Mouse (Mus musculus): ENCODE data around the gene Tent4a.

Tent4a gene

DNA sequence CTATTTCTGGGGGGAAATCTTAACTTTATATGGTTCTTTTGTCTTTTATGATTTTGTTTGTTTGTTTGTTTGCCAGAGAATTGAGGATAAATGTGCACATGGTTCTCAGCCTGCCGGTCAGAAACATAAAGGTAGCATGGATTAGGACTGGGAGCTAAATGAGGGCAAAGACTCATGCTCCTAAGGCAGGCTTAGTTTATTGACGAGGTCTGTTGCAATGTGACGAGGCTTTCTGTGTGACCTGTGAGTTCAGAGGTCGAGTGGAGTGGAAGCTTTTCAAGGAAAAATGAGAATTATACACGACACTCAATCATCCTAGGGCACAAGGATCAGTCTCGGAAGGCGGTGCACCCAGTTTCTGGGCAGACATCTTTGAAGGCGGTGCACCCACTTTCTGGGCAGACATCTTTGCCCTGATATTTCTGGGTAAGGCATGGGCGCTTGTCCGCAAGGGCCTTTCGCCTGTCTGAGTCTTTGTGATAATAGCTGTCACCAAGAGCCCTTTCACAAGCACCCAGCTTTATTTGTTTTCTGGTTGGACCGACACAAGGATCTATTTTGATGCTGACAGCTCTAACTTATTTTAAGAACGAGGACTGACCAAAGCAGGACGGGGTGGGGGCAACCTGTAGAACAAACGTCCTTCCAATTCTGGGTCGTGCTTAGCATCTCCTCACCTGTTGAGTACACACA lies 13.2 kb upstream of the Tent4a start:
- DNase-seq (ENCODE audit: low spot score in 2 of 2), result no peak

DNA sequence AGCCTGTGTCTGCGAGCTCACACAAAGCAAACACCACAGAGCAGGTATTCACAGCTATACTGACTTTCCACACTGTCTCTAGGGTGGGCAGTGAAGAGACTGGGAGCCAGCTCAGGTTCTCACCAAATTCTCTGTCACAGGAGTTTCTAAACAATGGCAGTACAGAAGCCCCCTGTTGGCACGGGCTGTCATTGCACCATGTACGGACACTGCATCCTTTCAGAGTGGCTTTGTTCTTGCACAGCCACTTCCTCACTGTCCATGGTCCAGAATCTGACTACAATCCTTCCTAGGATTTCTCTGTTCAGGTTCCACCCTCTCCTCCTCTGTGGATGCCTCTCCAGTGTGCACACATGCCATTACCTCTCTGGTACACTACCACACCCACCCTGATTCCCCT lies 10.6 kb upstream of the Tent4a start:
- no peak for DNase-seq (ENCODE audit: low spot score in 2 of 2)

DNA sequence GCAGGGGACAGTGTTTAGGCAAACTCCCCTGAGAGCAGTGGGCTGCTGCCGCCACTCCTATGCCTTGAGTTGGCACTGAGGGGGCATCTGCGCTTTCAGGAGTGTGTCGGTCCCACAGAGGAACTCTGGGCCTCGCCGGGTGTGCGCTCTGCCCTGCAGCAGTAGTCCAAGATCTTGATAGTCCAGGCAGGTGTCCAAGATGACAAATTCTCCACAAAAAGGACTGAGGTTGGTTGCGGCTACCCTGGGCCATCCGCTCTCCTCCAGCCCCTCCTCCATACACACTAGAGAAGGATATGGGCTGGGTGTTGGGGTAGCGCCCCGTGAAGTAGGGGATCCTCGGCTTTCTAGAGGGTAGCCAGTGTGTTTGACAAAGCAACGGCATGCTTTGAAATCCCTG lies 9.2 kb upstream of the Tent4a start:
- DNase-seq (ENCODE audit: low spot score in 2 of 2), result no peak

DNA sequence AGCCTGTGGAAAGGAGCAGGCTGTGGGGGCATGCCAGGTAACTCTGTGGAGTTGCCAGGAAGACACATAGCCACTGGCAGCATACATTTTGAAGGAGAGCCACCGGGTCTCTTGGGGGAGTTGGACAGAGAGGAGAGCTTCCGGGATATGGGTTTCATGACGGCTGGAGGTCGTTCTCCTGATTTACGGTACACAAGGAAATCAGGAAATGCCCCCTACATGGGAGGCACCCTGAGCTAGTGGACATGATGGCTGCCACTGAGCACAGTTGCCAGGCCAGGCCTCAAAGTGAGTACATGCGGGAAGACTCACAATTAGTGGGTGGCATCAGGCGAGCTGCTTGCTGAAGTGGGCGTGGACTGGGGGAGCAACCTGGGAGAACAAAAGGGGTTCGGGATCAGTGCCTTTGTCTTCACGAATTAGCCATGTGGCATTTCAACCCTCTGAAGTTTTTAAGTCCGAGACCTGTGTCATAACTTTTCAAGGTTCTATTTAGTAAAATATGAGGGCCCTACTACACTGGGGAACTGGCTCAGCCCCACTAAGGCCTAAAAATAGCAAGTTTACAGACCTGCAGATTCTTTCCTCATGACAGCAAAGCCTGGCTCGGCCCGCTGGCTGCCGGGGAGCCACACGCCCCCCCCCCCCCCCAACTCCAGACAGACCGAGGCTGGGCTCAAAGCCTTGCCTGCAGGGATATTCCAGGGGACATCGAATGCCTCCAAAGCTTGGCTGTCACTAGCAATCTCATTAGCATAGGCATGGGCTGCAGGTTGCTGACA lies 8.3 kb upstream of the Tent4a start:
- peak; percentile 58 to 59 for DNase-seq (ENCODE audit: low spot score in 2 of 2)

DNA sequence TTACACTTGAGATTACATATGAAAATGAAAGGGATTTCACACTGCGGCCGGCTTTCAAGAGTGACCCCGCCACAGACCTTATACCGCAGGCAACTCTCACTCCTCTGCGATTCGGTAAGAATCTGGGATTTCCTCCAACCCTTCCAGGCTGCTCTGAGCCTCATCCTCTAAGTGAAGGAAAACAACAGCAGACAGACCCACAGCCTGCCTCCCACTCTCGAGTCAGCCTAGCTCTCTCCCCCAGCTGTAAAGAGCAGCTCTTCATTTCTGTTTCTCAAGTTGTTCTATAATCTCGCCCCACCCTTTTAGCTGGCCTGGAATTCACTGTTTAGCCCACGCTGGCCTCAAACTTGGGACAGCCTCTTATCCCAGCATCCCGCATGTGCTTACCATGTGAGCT lies 7.4 kb upstream of the Tent4a start:
- DNase-seq (ENCODE audit: low spot score in 2 of 2), result no peak

DNA sequence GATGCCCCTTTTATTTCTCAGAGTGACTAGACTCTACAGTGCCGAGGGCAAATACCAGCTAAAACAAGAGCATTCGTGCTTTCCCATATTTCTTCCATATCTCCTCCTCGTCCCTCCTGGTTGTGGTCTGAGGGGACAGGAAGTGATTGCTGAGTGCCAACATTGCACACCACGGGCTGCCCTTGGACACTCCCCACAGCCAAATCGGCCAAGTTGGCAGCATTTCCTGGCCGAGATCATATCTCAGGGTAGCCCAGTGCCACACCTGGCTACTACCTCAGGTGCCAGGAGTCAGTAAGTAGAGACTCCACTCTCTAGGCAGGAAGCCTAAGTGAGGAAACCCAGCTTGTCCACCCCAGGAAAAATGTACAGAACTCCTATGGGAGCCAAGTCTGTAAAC lies 6.8 kb upstream of the Tent4a start:
- DNase-seq (ENCODE audit: low spot score in 2 of 2), result no peak

DNA sequence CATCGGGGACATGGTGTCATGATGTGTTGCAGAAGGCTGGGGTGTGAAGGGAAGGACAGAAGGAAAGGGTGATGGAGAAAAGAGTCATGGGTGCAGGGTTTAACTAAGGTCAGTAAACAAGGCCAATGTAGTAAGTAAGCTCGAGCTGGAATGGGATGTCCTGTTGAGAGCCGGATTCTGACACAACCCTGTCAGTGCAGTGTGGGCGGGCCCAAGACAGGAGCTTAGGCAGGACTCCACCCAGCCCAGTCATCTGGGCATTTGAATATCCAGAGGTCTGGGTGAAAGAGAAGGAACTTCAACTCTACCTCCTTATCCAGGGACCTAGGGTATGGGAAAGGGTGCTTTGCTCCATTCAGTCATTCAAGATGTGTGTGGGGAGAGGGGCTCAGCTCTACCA lies 3.9 kb upstream of the Tent4a start:
- no peak for DNase-seq (ENCODE audit: low spot score in 2 of 2)

DNA sequence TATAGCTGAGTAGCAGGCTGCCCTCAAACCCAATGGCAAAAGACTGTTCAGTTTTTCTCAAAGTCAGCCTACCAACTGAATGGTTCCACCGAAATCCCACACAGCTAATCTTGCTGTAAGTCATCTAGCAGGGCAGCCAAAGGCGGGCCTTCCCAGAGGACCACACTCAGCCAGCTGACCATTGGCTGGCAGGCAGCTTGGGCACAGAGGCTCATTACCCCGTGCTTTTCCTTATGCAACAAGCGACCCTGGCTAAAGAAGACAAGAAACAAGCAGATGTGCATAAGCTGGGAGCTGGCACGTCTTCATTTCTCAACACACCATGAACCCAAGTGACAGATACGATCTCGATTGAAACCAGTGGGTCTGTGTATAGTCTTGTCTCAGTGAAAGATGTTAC lies 2.9 kb upstream of the Tent4a start:
- DNase-seq (ENCODE audit: low spot score in 2 of 2), result no peak

DNA sequence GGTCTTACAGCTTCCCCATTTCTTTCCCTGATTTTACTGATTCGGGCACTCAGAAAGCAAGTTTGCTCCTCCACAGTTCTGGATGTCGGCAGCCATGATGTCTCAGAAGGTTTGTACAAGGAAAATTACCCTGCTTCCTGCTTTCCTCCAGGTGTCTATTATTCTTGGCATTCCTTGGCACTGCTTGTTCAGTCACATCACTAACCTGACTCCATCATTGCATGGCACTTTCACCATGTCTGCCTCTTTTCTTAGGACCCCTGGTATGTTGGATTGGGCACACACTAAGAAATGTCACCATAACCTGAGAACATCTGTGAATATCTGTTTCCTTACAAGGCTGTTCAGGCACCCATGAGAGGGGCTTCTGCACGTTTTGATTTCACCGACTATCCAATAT lies 1.6 kb upstream of the Tent4a start:
- DNase-seq (ENCODE audit: low spot score in 2 of 2), result no peak

DNA sequence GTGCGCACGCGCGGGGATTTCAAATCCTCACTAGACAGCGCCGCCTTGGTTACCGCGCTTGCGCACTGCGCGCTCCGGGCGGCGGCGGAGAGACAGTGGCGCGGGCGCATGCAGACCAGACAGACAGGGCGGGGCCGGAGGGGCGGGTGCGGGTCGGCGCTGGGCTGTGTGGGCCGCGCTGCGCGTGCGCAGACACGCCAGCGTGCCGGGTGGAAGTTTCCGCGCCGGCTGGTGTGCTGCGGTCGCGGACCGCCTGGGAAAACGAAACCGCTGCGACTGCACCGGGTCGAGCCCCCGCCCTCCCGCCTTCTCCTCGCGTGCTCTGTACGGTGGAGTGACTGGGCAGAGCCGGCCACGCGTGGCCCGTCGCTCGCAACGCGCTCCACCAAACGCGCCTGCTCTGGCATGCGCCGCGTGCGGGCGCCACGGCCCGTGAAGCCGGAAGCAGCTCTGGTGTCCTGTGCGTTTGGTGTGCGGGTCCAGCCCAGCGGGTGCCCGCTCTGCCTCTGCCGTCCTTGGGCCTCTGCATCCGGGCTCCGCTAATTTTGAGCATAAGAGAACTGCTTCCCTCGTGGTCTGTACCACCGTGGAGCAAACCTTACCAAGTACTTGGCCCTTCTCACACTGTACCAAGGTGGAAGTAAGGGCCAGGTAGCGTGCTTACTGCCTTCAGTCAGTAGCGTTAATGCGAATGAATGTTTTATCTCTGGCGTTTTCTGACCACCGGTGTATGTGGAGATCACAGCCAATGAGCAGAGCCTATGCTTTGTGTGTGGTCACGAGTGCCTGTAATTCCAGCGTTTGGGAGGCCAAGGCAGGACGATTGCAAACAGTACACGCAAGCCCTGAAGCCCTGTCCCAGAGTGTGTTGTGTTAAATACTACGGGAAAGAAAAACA lies 486 bp upstream of the Tent4a start:
- peak; percentile 97 to 98 for DNase-seq (ENCODE audit: low spot score in 2 of 2)

DNA sequence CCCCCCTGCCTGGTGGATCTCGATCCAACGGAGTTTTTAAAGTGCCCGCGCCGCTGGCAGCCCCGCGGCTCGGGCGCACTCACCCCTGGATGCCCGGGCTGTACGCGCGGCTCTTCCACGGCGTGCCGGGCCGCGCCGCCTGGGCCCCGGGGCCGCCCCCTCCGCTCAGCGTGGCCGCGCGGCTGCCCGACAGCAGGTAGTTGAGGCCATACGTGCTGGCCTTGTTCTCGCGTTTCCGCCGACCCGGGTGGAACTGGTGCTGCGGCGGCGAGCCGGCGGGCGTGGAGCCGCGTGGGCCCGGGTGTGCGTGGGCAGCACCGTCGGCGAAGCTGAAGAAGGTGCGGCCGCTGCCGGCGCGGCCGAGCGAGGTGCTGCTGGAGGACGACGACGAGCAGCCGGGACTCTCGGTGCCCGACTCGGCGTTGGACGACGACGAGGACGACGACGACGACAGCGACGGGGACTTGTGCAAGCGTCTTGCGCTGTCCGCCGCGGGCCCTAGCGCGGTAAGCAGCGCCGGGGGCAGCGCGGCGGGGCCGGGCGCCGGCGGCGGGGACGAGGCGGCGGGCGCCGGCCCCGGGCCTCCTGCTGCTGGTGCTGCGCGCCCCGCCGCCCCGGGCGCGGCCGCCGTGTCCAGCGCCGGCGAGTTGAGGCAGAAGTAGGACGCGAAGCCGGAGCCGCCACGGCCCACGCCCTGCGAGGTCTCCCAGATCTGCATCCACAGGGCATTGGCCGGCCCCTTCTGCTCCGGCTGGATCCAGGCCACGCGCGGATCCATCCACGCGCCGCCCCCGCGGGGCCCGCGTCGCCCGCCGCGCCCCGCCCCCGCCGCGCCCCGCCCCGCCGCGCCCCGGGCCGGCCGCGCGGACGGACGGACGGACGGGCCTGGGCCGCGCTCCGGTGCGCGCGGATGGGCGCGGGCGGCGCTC lies 748 bp downstream of the Tent4a start, which contains the start of gene Nsun2:
Gene Nsun2 (plus strand): TSS at position 342 of the 929 bp plus-strand sequence.
- DNase-seq (ENCODE audit: low spot score in 2 of 2), result peak in 1 of 2 experiments; percentile 59

DNA sequence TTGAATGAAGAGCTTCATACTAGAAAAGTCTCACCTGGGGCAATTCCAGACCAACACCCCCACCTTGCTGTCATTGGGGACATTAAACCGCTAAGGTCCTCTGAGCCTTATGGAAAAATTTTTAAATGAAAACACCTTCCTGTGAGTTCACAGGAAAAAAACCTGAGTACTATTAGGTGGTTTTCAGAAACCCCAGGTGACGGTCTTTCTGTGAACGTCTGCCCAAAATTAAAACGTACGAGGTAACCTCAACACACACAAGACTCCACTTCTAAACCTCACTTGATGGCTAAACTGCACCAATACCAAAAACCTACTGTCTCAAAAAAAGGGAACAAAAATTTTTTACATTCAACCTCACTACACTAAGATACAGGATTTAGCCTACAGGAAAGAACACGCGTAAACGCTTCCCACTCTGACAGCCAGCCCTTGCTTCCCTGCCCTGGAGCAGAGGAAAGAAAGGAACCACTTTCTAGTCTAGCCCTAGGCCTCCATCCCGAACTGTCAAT lies 1.5 kb downstream of the Tent4a start:
- DNase-seq (ENCODE audit: low spot score in 2 of 2), result no peak

DNA sequence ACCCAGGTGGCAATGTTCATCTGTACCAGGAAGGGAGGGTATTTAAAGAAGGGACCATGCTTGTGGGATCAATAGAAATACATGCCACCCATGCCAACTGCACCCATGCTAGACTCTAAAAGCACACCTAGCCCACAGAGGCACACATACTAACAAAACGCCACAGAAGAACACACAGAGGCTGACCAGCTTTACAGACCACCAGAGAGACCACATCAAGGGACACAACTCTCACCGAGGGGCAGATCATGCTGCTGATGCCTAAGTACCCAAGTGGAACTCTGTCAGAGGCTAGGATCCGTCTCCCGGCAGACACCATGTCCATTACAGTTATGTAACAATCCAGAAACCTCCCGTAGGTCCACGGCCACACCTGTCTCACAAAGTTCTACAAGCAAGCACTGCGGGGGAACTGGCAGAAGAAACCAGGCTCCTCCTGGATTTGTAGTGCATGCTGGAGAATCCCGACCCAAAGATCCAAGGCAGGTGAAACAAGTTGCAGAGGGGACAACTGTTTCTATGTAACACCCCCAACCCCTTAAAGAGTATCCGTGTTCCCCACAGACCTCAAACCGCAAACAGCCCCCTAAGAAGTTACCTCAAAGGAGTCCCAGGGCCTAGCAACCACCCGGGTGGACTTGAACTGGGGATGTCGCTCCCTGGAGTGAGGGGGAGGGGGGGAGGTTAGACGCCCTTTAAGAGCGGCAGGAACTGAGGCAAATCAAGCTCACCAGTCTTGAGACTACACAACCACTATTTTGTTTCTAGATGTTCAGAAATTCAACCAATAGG lies 2.1 kb downstream of the Tent4a start:
- DNase-seq (ENCODE audit: low spot score in 2 of 2), result no peak

DNA sequence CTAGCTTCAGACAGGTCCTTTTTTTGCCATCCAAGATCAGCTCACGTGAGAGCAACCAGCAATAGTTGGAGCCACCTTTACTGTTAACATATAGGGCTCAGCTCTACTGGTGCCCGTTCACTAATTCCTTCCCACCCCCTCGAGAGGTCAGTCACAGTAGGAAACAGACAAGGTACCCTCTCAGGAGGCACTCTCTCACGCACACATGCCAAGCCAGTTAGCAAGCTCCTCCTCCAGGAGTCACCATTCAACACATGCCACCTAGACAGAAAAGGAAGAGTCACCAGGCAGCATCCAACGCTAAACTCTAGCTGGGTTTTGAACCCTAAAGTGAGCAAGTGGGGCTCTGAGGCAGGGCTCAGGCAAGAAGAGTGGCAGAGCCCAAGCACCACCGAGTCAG lies 3.0 kb downstream of the Tent4a start:
- DNase-seq (ENCODE audit: low spot score in 2 of 2), result no peak

DNA sequence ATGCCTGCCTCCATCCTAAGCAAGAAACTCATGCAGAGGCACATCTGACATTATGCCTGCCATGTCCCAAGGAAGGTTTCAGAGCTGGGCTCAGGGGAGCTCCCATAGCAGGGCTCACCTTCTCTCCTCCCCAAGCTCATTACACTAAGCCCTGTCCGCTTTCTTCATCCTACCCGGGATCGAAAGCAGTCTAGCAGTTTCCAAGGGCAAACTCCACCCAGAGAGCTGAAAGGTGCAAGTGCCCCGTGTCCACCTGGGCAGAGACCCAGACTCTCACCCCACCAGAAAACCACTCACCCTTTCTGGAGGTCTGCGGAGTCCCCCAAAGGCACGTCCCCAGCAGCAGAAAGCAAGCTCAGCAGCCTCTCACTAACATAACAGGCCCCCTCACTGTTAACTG lies 3.5 kb downstream of the Tent4a start:
- DNase-seq (ENCODE audit: low spot score in 2 of 2), result no peak

DNA sequence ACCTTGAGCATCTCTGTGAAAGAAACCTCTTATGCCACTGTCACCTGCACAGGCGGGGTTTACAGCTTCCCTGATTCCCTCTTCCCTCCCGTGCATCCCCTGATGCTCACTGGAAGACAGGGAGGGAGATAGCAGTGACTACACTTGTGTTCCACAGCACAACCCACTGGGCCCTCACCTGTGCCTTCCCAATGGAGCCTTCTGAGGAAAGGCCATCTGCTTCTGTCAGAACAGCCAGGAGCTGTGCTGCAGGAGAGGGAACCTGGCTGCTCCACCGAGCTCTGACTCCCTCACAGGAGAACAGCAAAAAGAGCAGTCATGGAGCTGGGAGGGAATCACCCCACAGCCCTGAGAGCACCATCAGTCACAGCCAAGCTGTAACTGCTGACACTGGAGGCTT lies 4.3 kb downstream of the Tent4a start:
- no peak for DNase-seq (ENCODE audit: low spot score in 2 of 2)

DNA sequence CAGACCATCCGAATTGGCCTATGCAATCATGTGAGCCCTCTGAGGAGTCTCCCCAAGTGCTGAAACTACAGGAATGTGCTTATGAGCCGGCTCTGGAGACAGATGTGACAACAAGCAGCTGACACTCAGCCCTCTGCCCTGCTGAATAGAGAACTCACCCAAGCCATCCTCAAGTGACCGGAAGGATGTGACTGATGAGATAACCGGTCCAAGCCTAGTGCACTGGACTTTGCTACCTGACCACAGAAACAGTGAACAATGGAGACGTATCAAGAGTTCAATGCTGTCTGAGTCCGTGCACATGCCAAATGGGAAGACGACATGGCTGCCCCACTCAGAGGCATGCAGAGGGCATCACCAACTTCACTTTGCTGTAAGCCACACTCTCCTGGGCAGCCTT lies 5.9 kb downstream of the Tent4a start:
- DNase-seq (ENCODE audit: low spot score in 2 of 2), result no peak

DNA sequence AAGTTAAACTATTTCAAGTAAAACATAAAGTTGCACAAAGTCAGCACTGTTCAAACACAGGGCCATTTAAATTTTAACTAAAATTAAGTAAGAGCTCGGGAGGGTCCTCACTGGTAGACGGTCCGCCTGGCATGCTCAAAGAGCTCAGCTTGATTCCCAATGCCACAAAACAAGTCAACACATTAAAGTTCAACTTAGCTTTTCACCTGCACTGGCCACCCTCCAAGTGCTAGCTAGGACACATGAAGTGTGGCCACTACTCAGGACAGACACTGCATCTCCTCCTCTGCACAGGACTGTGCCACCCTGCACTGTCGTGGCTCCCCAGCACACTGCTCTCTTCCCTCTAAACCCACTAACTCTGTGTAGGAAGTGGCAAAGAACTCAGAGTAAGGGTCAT lies 8.6 kb downstream of the Tent4a start:
- DNase-seq (ENCODE audit: low spot score in 2 of 2), result no peak

DNA sequence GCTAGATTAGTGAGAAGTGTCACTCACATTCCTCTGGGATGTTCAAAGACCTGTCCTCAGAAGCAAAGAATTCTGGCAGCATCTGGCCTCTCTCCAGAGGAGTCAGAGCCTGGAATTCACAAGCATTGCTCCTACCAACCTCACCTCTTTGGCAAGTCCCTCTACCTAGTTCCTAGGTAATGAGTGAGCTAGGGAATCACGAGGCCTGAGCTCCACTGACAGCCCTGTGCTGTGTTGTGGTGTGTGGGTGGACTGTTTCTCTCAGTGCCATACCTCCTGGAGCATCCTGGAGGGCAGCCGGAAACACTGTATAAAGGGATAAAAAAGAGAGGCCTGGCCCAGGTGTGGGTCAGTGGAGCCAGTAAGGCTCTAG lies 10.3 kb downstream of the Tent4a start:
- no peak for DNase-seq (ENCODE audit: low spot score in 2 of 2)

DNA sequence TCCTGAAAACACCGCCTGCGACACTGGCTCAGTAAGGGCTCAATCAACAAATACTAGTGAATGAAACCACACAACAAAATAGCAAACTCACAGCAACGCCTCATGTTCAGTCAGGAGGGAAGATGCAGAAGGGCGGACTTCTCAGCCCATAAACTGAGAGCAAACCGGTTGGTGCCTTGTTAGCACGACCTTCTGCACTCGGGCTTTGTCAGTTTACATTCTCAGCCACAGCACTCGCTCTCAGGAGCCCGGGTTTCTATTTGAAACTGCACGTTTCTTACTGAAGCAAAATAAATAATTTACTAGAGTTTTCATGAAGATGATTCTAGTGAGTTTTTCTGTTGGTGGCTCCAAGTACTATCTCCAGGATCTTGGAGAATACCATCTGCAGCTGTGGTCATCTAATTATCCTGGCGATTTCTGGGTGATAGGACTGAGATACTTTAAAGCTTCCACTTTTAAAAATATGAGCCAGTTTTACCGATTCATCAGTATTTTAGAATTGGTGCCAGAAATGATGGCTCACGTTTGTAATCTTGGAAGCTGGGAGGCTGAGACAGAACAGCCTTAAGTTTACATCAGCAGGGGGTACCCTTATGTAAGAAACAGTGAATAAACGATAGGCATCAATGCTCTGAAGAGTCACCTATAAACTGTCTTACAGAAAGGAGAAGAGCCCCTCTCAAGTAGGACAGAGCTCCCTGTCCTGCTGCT lies 10.8 kb downstream of the Tent4a start:
- no peak for DNase-seq (ENCODE audit: low spot score in 2 of 2)
